Mouse (Mus musculus): ENCODE results near the gene Tsacc.

The Tsacc gene

GRCm38 (mm10) chr3:88239446-88239845 is 57.4 kb downstream of the Tsacc start:
- DNase-seq (ENCODE audit: low spot score), result no peak

DNA sequence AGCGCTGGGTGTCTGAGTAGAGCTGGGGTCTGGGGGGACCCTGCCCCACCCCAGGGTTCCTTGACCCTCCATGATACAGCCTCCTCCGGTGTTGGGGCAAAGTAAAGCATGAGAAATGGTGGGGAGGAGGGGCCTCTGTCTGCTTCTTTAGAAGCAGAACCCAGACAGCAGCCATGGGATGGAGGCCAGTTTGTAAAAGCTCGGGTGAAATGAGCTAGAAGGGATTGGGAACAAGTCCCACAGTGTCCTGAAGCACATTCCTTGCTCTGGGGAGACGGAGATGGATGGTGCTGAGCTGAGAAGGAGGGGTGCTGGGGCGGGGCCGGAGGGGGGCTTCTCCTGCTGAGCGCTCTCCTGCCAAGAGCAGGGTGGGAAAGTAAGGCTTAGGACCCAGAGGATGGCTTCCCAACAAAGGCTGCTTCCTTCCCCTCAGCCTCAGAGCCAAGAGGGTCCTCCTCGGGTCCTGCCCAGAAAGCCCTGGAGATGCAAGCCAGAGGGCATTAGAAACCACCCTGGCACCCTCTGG is 57.9 kb downstream of the Tsacc start:
- DNase-seq (ENCODE audit: low spot score), result no peak

DNA sequence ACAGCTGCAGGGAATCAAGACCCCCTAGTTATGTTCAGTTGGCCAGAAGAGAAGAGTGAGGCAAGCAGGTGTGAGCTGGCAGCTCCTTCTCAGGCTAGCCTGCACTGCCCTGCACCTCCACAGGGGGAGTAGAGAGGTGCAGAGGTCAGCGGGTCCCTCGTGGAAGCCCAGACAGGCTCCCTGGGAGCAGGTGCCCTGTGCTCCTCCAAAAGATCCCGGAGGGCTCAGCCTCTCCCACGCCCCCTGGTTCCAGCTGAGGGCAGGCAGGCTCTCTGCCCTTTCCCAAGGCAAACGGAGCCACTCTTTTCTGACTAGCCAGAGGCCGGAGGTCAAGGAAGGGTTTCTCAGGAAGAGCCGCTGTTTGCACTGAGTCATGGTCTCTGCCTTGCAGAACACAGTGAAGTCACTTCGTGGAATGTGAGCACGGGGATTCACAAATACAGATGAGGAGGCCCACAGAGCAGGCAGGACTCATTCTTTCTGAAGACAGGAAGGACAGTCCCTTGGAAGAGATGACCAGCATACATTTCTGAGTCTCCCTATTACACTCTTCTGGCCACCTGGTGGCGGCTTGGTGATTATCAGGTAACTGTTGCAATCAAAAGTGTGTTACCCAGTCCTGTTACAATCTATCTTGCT is 59.1 kb downstream of the Tsacc start:
- peak; percentile 27 for DNase-seq (ENCODE audit: low spot score)

GRCm38 (mm10) chr3:88237161-88237555 is 59.6 kb downstream of the Tsacc start:
- no peak for DNase-seq (ENCODE audit: low spot score)

DNA sequence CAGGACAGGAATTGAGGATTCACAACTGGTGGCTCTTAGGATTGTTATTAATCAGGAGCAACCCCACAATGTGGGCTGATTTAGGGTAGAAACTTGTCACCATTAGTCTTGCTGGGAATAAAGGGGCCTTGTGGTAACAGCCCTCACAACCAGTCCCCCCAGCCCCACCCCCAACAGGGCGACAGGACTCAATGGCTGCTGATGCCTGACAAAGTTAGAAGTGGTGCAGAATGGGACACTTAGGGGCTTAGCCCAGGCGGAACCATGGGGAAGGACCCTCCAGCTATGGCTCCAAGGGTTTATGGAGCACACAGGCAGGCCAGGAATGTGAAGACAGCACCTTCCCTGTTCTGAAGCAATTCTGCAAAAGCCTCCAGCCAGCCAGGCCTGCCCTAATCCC is 61.2 kb downstream of the Tsacc start:
- no peak for DNase-seq (ENCODE audit: low spot score)

- DNase-seq (ENCODE audit: low spot score), result no peak
Observed at GRCm38 (mm10) chr3:88235216-88235615, 61.6 kb downstream of the Tsacc start.

DNA sequence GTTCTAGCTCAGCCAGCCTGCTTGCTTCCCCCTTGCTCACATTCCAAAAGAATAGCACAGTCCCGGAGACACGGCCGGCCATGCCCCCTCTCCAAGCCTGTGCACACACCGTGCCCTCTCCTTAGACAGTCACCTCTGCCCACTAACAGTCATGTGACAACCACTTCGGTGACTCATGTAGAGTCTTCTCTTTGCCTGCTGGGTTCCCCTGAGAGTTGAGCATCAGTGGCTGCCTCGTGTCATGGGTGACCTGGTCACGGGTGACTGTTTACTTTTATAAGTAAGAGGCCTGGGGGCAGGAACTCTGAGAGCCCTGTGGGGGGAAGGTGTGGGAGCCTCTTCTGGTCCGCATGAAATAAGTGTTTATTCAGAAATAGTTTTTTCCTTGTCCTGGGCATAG is 62.8 kb downstream of the Tsacc start:
- DNase-seq (ENCODE audit: low spot score), result no peak

DNA sequence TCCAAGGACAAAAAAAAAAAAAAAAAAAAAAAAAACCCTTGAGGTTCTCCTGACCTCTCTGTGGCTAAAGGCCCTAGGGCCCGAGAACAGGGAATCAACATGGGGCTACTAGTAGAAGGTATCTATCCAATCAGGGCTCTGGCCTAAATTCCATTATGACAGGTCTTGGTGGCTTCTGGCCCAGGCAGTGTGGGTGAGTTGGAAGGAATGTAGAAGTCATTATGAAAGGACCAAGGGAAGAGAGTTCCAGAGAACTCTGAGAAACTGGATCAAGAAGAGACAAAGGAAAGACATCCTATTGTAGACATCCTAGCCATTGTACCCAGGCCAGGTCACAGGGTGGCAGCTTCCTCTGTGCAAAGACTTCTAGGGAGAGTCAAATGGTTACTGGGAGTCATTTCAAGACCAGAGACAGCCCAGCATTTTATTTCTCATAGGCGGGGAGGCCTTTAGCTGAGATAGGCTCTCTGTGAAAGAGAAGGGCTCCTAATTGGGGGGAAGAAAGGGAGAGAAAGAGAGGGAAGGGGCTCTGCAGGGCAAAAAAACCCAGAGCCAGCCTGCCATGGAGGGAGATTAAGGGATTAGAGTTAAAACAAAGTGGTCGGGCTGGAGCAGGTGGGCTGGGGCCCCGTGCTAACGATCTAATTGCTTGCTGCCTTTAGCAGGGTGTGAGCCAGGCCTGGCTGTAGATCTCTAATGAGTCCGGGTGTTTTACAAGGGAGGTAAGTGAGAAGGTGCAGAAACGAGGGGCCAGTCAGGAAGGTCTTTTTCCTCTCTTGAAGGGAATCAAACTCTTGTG is 63.7 kb downstream of the Tsacc start:
- DNase-seq (ENCODE audit: low spot score), result no peak

Measured in yolk sac, embryonic 10.5 days (tissue).